Mouse (Mus musculus) gastrocnemius, adult 8-10 months (tissue): ENCODE measurements around the gene Mapkapk5. TPM values are rescaled to one million over a fixed set of nuclear protein-coding genes. Genes with fewer than 3 reads are reported as not detected.
"Not testable (repeated sequence)": the region's sequence is repeated elsewhere in the genome, so short reads cannot be mapped to it uniquely, and the experiment has no call there.

Experiments used
- DNase-seq, 2 experiments: peaks; one replicate each; pipeline ENCODE4 v3.0.0; 2022; ENCODE audit warnings: low spot score in 2 of 2
- total RNA-seq, 4 experiments: library from RNA; stranded (reverse); gene quantifications; 2 replicates each; pipeline ENCODE4 v1.2.4; 2022

Mapkapk5 gene
- total RNA-seq, 4 experiments from 2014 or later = 112 to 152 (median 133) TPM

GRCm38 (mm10) chr5:121501424-121501996, 44.2 kb downstream of the Mapkapk5 start:
- DNase-seq = not testable (repeated sequence)

GRCm38 (mm10) chr5:121500719-121501118, 45.0 kb downstream of the Mapkapk5 start:
- DNase-seq = no peak

- DNase-seq = no peak
These were observed 52.4 kb downstream of the Mapkapk5 start for GRCm38 (mm10) chr5:121493305-121493704.

- no peak for DNase-seq
These were observed 60.9 kb downstream of the Mapkapk5 start for GRCm38 (mm10) chr5:121484801-121485200.

- DNase-seq = no peak
These were observed 68.0 kb downstream of the Mapkapk5 start for GRCm38 (mm10) chr5:121477680-121478079.

- DNase-seq = no peak
These were observed 69.7 kb downstream of the Mapkapk5 start for GRCm38 (mm10) chr5:121476040-121476439.

Other genes starting within 250 kb of the Mapkapk5 start
- 10 to 100 TPM; 37.4 to 45.4 (median 40.5) TPM for gene Trafd1, start 160.3 kb downstream of the Mapkapk5 start, total RNA-seq
- gene Naa25, start 148.0 kb downstream of the Mapkapk5 start, total RNA-seq = 10 to 100 TPM; 28.5 to 32.6 (median 30.3) TPM
- 1 to 10 TPM; 6.3 to 9.3 (median 8.5) TPM for gene Tmem116, start 94.0 kb downstream of the Mapkapk5 start, total RNA-seq
- gene Erp29, start 93.4 kb downstream of the Mapkapk5 start, total RNA-seq = 10 to 100 TPM; 30.5 to 34.9 (median 31.1) TPM
- not detected for gene Adam1b, start 42.5 kb downstream of the Mapkapk5 start, total RNA-seq
- gene Adam1a, start 423 bp downstream of the Mapkapk5 start, total RNA-seq = 1 to 10 TPM; 1.1 to 1.9 (median 1.5) TPM
- under 1 TPM in 1 of 4 experiments, not detected in 3; 0.94 TPM for gene Gm42878, start 423 bp downstream of the Mapkapk5 start, total RNA-seq
- 100 to 1,000 TPM; 112 to 210 (median 157) TPM for gene Aldh2, start 47.9 kb upstream of the Mapkapk5 start, total RNA-seq
- gene Acad12, start 73.0 kb upstream of the Mapkapk5 start, total RNA-seq = 10 to 100 TPM; 23.7 to 31.0 (median 28.0) TPM
- 10 to 100 TPM; 12.7 to 14.7 (median 13.5) TPM for gene Acad10, start 114.6 kb upstream of the Mapkapk5 start, total RNA-seq
- 10 to 100 TPM; 32.5 to 36.5 (median 34.7) TPM for gene Brap, start 114.7 kb upstream of the Mapkapk5 start, total RNA-seq
- 100 to 1,000 TPM in 1 of 4 experiments, 10 to 100 TPM in 3; 82.6 to 108 (median 88.6) TPM for gene Atxn2, start 165.4 kb upstream of the Mapkapk5 start, total RNA-seq